Mouse (Mus musculus): ENCODE measurements around the gene 4933402D24Rik. TPM values are rescaled to one million over a fixed set of nuclear protein-coding genes. Genes with fewer than 3 reads are reported as not detected.

Gene 4933402D24Rik
- not detected in 2 replicates for polyA plus RNA-seq (2012)

GRCm38 (mm10) chr1:63769167-63769566 lies at the start of gene 4933402D24Rik:
TSS of gene 4933402D24Rik (minus strand) at chr1:63769267.
- no peak for TF ChIP-seq GATA1 (IDR thresholded peaks at IDR 0.05; ENCODE audit: low read length)
- no peak for TF ChIP-seq TAL1 (IDR thresholded peaks at IDR 0.05; ENCODE audit: low read length)
- no peak within 1 kb of the TSS for H3K4me3 ChIP-seq (replicated peaks)
- no peaks in the 10 kb centered on the region for H3K27me3 ChIP-seq (ENCODE audit: control insufficient read depth)
- H3K9me3 ChIP-seq (ENCODE audit: control insufficient read depth, low read length) = no peaks in the 10 kb centered on the region
- H3K36me3 ChIP-seq (ENCODE audit: control insufficient read depth) = no peaks in the 10 kb centered on the region
- H3K4me1 ChIP-seq (ENCODE audit: control insufficient read depth) = no peaks in the 10 kb centered on the region

- H3K9me3 ChIP-seq (ENCODE audit: control insufficient read depth, low read length) = no peaks in the 10 kb centered on the region
- no peak overlapping the region for H3K4me3 ChIP-seq (replicated peaks)
- H3K4me1 ChIP-seq (ENCODE audit: control insufficient read depth) = no peaks in the 10 kb centered on the region
- no peaks in the 10 kb centered on the region for H3K36me3 ChIP-seq (ENCODE audit: control insufficient read depth)
- no peaks in the 10 kb centered on the region for H3K27me3 ChIP-seq (ENCODE audit: control insufficient read depth)
- TF ChIP-seq GATA1 (IDR thresholded peaks at IDR 0.05; ENCODE audit: low read length) = no peak
- no peak for TF ChIP-seq TAL1 (IDR thresholded peaks at IDR 0.05; ENCODE audit: low read length)
Measured at GRCm38 (mm10) chr1:63808584-63808983, 39.5 kb upstream of the 4933402D24Rik start.

- Histone ChIP-seq H3K36me3 (ENCODE audit: control insufficient read depth) (no peaks in the 10 kb centered on the region), H3K4me1 (ENCODE audit: control insufficient read depth) (no peaks in the 10 kb centered on the region), H3K27me3 (ENCODE audit: control insufficient read depth) (no peaks in the 10 kb centered on the region), H3K4me3 (replicated peaks) (no peak overlapping the region), H3K9me3 (ENCODE audit: control insufficient read depth, low read length) (no peaks in the 10 kb centered on the region)
- no peak for TF ChIP-seq GATA1 (IDR thresholded peaks at IDR 0.05; ENCODE audit: low read length)
- no peak for TF ChIP-seq TAL1 (IDR thresholded peaks at IDR 0.05; ENCODE audit: low read length)
Measured at GRCm38 (mm10) chr1:63805095-63805494, 36.0 kb upstream of the 4933402D24Rik start.

- Histone ChIP-seq H3K4me3 (replicated peaks) (no peak overlapping the region), H3K9me3 (ENCODE audit: control insufficient read depth, low read length) (no peaks in the 10 kb centered on the region), H3K27me3 (ENCODE audit: control insufficient read depth) (no peaks in the 10 kb centered on the region), H3K4me1 (ENCODE audit: control insufficient read depth) (no peaks in the 10 kb centered on the region), H3K36me3 (ENCODE audit: control insufficient read depth) (no peaks in the 10 kb centered on the region)
- no peak for TF ChIP-seq TAL1 (IDR thresholded peaks at IDR 0.05; ENCODE audit: low read length)
- no peak for TF ChIP-seq GATA1 (IDR thresholded peaks at IDR 0.05; ENCODE audit: low read length)
Measured at GRCm38 (mm10) chr1:63794326-63794725, 25.3 kb upstream of the 4933402D24Rik start.

- TF ChIP-seq GATA1 (IDR thresholded peaks at IDR 0.05; ENCODE audit: low read length) (no peak), TAL1 (IDR thresholded peaks at IDR 0.05; ENCODE audit: low read length) (no peak)
- Histone ChIP-seq H3K36me3 (ENCODE audit: control insufficient read depth) (no peaks in the 10 kb centered on the region), H3K27me3 (ENCODE audit: control insufficient read depth) (no peaks in the 10 kb centered on the region), H3K4me3 (replicated peaks) (no peak overlapping the region), H3K9me3 (ENCODE audit: control insufficient read depth, low read length) (no peaks in the 10 kb centered on the region), H3K4me1 (ENCODE audit: control insufficient read depth) (no peaks in the 10 kb centered on the region)
Measured at GRCm38 (mm10) chr1:63776902-63777630, 8.0 kb upstream of the 4933402D24Rik start.

GRCm38 (mm10) chr1:63776396-63776795 lies 7.3 kb upstream of the 4933402D24Rik start:
- Histone ChIP-seq H3K27me3 (ENCODE audit: control insufficient read depth) (no peaks in the 10 kb centered on the region), H3K9me3 (ENCODE audit: control insufficient read depth, low read length) (no peaks in the 10 kb centered on the region), H3K4me3 (replicated peaks) (no peak overlapping the region), H3K4me1 (ENCODE audit: control insufficient read depth) (no peaks in the 10 kb centered on the region), H3K36me3 (ENCODE audit: control insufficient read depth) (no peaks in the 10 kb centered on the region)
- TF ChIP-seq GATA1 (IDR thresholded peaks at IDR 0.05; ENCODE audit: low read length) (no peak), TAL1 (IDR thresholded peaks at IDR 0.05; ENCODE audit: low read length) (no peak)

GRCm38 (mm10) chr1:63770309-63770708 lies 1.2 kb upstream of the 4933402D24Rik start:
- H3K9me3 ChIP-seq (ENCODE audit: control insufficient read depth, low read length) = no peaks in the 10 kb centered on the region
- no peaks in the 10 kb centered on the region for H3K27me3 ChIP-seq (ENCODE audit: control insufficient read depth)
- no peak for TF ChIP-seq GATA1 (IDR thresholded peaks at IDR 0.05; ENCODE audit: low read length)
- no peak for TF ChIP-seq TAL1 (IDR thresholded peaks at IDR 0.05; ENCODE audit: low read length)
- no peak overlapping the region for H3K4me3 ChIP-seq (replicated peaks)
- H3K36me3 ChIP-seq (ENCODE audit: control insufficient read depth) = no peaks in the 10 kb centered on the region
- H3K4me1 ChIP-seq (ENCODE audit: control insufficient read depth) = no peaks in the 10 kb centered on the region

- Histone ChIP-seq H3K4me1 (ENCODE audit: control insufficient read depth) (no peaks in the 10 kb centered on the region), H3K9me3 (ENCODE audit: control insufficient read depth, low read length) (no peaks in the 10 kb centered on the region), H3K36me3 (ENCODE audit: control insufficient read depth) (no peaks in the 10 kb centered on the region), H3K4me3 (replicated peaks) (no peak overlapping the region), H3K27me3 (ENCODE audit: control insufficient read depth) (no peaks in the 10 kb centered on the region)
- TF ChIP-seq TAL1 (IDR thresholded peaks at IDR 0.05; ENCODE audit: low read length) = no peak
- no peak for TF ChIP-seq GATA1 (IDR thresholded peaks at IDR 0.05; ENCODE audit: low read length)
Measured at GRCm38 (mm10) chr1:63768112-63768511, 955 bp downstream of the 4933402D24Rik start.

- TF ChIP-seq GATA1 (IDR thresholded peaks at IDR 0.05; ENCODE audit: low read length) (no peak), TAL1 (IDR thresholded peaks at IDR 0.05; ENCODE audit: low read length) (no peak)
- H3K27me3 ChIP-seq (ENCODE audit: control insufficient read depth) = no peaks in the 10 kb centered on the region
- H3K36me3 ChIP-seq (ENCODE audit: control insufficient read depth) = no peaks in the 10 kb centered on the region
- no peaks in the 10 kb centered on the region for H3K9me3 ChIP-seq (ENCODE audit: control insufficient read depth, low read length)
- H3K4me3 ChIP-seq (replicated peaks) = no peak overlapping the region
- H3K4me1 ChIP-seq (ENCODE audit: control insufficient read depth) = no peaks in the 10 kb centered on the region
Measured at GRCm38 (mm10) chr1:63764395-63764794, 4.7 kb downstream of the 4933402D24Rik start.

Data from erythroblast, embryonic 14.5 days (primary cell).